Mouse (Mus musculus): Measurements from ENCODE around the gene Etv2.
A peak's percentile ranks its signal among the peaks of the same experiment; 100 is the strongest.

Etv2 gene

GRCm38 (mm10) chr7:30635752-30636151, at the start of gene Etv2:
Gene Etv2, minus strand, starts transcription at chr7:30635852.
- no peak for ATAC-seq (ENCODE audit: insufficient number of reproducible peaks, low FRiP score, low TSS enrichment)

DNA sequence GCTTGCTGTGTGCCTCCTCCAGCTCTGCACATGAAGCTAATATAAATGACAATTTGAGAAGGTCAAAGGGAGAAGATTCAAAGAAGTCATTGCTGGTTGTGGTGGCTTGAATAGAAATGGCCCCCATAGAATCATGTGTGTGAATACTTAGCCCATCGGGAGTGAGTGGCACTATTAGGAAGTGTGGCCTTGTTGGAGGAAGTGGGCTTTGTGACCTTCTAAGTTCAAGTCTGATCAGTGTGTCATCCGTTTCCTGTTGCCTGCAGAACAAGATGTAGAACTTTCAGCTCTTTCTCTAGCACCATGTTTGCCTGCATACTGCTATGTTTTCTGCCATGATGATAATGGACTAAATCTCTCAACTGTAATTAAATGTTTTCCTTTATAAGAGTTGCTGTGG, 47.8 kb upstream of the Etv2 start:
- no peak for ATAC-seq (ENCODE audit: insufficient number of reproducible peaks, low FRiP score, low TSS enrichment)

- no peak for ATAC-seq (ENCODE audit: insufficient number of reproducible peaks, low FRiP score, low TSS enrichment)
Measured at GRCm38 (mm10) chr7:30681897-30682296, 46.2 kb upstream of the Etv2 start.

DNA sequence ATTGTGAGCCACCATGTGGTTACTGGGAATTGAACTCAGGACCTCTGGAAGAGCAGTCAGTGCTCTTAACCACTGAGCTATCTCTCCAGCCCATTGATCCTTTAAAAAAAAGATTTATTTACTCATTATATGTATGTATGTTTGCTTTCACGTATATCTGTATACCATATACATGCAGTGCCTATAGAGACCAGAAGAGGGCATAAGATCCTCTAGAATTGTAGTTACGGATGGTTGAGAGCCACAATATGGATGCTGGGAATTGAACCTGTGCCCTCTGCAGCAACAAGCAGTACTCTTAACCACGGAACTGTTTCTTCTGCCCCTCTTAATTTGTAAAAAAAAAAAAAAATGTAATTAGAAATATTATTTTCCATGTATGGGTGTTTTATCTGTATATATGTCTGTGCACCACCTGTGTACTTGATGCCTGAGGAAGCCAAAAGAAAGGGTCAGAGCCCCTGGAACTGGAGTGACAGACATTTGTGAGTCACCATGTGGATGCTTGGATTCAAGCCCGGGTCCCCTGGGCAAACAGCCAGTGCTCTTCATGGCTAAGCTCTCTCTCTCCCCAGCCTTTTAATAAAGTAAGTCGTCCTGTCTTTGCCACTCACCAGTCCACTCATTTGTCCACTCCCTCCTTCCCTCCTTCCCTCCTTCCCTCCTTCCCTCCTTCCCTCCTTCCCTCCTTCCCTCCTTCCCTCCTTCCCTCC, 42.8 kb upstream of the Etv2 start:
- ATAC-seq (ENCODE audit: insufficient number of reproducible peaks, low FRiP score, low TSS enrichment): no peak

- ATAC-seq (ENCODE audit: insufficient number of reproducible peaks, low FRiP score, low TSS enrichment): no peak
Measured at GRCm38 (mm10) chr7:30671480-30671879, 35.8 kb upstream of the Etv2 start, which contains the start of gene Pmis2. Gene Pmis2, minus strand, starts transcription at chr7:30671605.

- no peak for ATAC-seq (ENCODE audit: insufficient number of reproducible peaks, low FRiP score, low TSS enrichment)
Measured at GRCm38 (mm10) chr7:30669229-30669628, 33.6 kb upstream of the Etv2 start.

GRCm38 (mm10) chr7:30665321-30665720, 29.7 kb upstream of the Etv2 start:
- peak; percentile 31; the same call in 1 of the 2 replicates for ATAC-seq (ENCODE audit: insufficient number of reproducible peaks, low FRiP score, low TSS enrichment)

GRCm38 (mm10) chr7:30664529-30665200, 29.0 kb upstream of the Etv2 start, which contains the start of gene Haus5:
Gene Haus5, minus strand, starts transcription at chr7:30664994.
- peak; percentile 87; the same call in 1 of the 2 replicates for ATAC-seq (ENCODE audit: insufficient number of reproducible peaks, low FRiP score, low TSS enrichment)

- ATAC-seq (ENCODE audit: insufficient number of reproducible peaks, low FRiP score, low TSS enrichment): peak; percentile 99
Measured at GRCm38 (mm10) chr7:30649591-30650540, 14.2 kb upstream of the Etv2 start, which contains the start of gene Rbm42. Gene Rbm42, minus strand, starts transcription at chr7:30650317.

DNA sequence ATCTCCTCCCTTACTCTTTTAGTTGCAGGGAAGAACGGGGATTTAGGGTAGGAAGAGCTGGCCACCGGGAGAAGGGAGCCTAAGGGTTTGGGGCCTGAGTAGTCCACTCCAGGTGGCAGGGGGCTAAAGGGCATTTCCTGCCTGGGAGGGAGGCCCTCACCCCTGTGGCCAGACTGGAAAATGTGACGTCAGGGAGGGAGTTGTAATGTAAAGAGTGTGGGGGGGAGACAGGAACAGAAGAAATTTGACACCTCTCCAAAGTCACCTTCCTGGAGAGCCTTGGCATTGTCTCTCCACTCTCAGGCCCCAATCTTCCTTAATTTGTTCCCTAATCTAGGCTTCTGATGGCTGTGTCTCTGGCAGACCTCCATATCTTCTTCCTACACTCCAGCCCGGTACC, 3.4 kb upstream of the Etv2 start:
- ATAC-seq (ENCODE audit: insufficient number of reproducible peaks, low FRiP score, low TSS enrichment): no peak

GRCm38 (mm10) chr7:30636395-30636794, 743 bp upstream of the Etv2 start:
- no peak for ATAC-seq (ENCODE audit: insufficient number of reproducible peaks, low FRiP score, low TSS enrichment)

GRCm38 (mm10) chr7:30634621-30635020, 1.0 kb downstream of the Etv2 start:
- no peak for ATAC-seq (ENCODE audit: insufficient number of reproducible peaks, low FRiP score, low TSS enrichment)

DNA sequence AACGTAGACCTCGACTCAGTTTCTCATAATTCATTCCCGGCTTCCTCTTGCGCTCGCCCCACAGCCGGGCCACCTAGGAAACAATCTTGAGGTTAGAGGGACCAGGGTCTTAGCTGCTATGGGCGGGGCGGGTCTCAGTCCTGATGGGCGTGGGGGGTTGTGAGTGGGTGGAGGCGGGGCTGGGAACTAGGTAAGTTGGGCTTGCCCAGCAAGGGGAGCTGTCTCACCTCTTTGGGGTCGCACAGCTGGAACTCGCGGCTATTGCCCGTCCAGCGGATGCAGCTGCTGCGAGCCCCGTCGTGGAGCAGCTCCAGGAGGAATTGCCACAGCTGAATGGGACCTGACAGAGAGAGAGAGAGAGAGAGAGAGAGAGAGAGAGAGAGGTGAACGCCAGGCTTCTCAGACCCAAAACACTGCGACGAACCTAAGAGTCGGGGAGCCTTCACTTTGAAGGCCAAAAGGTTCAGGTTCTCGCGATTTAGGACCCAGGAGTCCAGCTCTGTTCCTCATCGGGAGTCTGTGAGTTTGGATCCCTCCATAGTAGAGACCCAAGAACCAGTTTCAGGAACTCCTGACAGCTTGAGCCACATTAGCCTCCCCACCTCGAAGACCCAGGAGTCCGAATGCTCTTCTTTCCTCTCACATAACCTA, 1.8 kb downstream of the Etv2 start:
- no peak for ATAC-seq (ENCODE audit: insufficient number of reproducible peaks, low FRiP score, low TSS enrichment)

DNA sequence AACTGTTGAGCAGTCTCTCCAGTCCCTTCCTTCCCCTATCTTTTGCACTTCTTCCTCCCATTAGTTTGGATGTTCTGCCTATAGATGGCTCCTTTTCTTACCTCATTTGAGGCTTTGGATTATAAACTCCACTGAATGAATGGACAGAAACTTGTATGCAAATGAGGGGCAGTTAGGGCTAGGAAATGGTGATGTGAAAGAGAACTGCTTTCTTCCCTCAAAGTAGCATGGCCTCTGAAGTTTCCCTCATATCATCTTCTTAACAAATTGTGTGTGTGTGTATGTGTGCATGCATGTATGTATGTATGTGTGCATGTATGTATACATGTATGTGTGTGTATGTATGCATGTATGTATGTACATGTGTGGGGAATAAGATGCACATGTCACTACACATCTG, 6.6 kb downstream of the Etv2 start:
- ATAC-seq (ENCODE audit: insufficient number of reproducible peaks, low FRiP score, low TSS enrichment): no peak

GRCm38 (mm10) chr7:30626647-30627046, 9.0 kb downstream of the Etv2 start:
- no peak for ATAC-seq (ENCODE audit: insufficient number of reproducible peaks, low FRiP score, low TSS enrichment)

DNA sequence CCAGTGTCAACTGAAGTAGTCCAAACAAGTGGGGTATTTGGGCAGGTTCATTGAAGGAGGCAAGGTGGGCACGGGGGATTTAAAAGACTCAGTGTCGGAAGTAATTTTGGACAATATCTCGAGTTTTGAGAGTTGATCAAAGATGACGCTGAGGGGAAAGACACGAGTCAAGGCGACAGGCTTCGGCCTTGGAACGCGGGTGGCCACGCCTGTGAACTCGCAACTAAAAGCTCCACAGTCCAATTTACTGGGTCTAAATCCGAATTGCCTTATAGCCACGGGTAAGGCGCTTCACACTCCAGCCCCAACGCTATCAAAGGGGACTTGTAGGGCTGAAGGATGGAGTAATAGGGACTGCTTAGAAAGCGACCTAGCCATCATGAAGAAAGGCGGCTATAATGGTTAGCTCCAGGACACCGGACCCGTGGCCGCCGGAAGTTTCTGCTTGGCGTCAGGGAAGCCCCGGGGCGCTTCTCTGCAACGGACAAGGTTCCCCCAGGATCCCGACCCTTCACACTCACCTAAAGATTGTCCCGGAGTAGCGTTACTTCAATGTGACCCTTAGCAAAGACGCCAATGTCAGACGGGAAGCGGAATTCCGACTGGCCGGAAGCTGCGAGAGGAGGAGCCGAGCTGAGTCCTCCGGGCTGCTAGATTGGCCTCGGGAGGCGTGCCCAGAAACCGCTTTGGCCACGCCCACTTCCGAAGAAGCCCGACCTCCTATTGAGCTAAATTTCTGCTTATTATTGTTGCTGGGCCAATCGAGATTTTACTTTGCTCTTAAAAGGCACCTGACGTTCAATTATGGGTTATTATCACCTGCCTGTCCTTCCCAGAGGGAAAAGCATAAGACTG, 9.9 kb downstream of the Etv2 start, which contains the start of gene Cox6b1:
Cox6b1 (minus strand) TSS at position 622 of the 855 bp plus-strand sequence.
- peak; percentile 90 for ATAC-seq (ENCODE audit: insufficient number of reproducible peaks, low FRiP score, low TSS enrichment)

- ATAC-seq (ENCODE audit: insufficient number of reproducible peaks, low FRiP score, low TSS enrichment): no peak
Measured at GRCm38 (mm10) chr7:30619202-30619601, 16.4 kb downstream of the Etv2 start.

DNA sequence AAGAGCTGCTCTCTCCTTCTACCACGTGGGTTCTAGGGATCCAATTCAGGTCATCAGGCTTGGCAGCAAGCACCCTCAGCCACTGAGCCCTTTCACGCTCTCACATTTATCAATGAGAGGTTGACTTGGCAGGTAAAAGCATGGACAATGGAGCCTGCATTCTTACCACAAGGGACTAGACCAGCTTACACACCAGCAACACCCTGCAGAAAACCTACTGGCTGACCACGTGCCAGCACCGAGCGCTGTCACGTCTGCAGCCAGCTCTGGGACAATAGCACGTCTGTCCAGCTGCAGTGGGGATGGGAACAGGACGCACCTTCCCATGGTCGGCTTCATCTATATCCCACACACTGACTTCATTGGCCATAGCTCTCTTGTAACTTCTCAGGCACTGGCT, 17.0 kb downstream of the Etv2 start:
- ATAC-seq (ENCODE audit: insufficient number of reproducible peaks, low FRiP score, low TSS enrichment): no peak
